Mouse (Mus musculus): ENCODE measurements at regions not wholly inside any gene's neighbourhood (a gene's known extent, or its start where the extent isn't known, plus 50 kb on each side); places are given as distances from the start of the nearest gene placed in this dataset.

GRCm38 (mm10) chr1:190448263-190448662, 277.7 kb upstream of the Prox1 start:
- H3K27ac ChIP-seq (replicated peaks) = no peak overlapping the region
- H3K4me2 ChIP-seq = no peak overlapping the region
- H3K4me3 ChIP-seq (replicated peaks) = no peak overlapping the region
- no peaks in the 10 kb centered on the region for H3K4me1 ChIP-seq
- ATAC-seq (ENCODE audit: low FRiP score) = no peak
- H3K27me3 ChIP-seq (replicated peaks) = 0 out of 2 replicates have a peak, but pooled peaks cover 4% of the 10 kb centered on the region
- H3K9ac ChIP-seq (replicated peaks) = no peak overlapping the region
- H3K36me3 ChIP-seq = no peaks in the 10 kb centered on the region
- no peaks in the 10 kb centered on the region for H3K9me3 ChIP-seq (replicated peaks)
- 32% methylated on average over 8 of the region's 8 CpGs for WGBS

GRCm38 (mm10) chr1:190447253-190447652, 276.7 kb upstream of the Prox1 start:
- Histone ChIP-seq H3K27me3 (replicated peaks) (0 out of 2 replicates have a peak, but pooled peaks cover 4% of the 10 kb centered on the region), H3K9me3 (replicated peaks) (no peaks in the 10 kb centered on the region), H3K9ac (replicated peaks) (no peak overlapping the region), H3K36me3 (no peaks in the 10 kb centered on the region), H3K4me1 (no peaks in the 10 kb centered on the region), H3K27ac (replicated peaks) (no peak overlapping the region), H3K4me3 (replicated peaks) (no peak overlapping the region), H3K4me2 (no peak overlapping the region)
- WGBS = 86% methylated on average over 7 of the region's 7 CpGs
- no peak for ATAC-seq (ENCODE audit: low FRiP score)

DNA sequence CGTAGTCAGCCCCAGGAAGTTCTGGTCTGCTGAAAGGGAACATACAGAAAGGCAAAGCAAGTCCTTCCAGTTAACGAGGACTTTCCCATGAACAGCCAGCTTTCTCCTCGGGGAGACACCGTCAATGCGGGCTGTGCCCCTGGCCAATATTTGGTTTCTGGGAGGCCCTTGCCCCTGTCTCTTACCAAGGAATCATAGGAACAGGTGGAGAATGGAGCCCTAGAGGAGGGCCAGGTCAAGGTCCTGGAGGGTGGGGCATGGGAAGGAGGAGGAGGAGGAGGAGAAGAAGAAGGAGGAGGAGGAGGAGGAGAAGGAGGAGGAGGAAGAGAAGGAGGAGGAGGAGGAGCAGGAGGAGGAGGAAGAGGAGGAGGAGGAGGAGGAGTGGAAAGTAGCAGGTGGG, 276.2 kb upstream of the Prox1 start:
- H3K4me3 ChIP-seq (replicated peaks) = no peak overlapping the region
- no peak overlapping the region for H3K27ac ChIP-seq (replicated peaks)
- no peak overlapping the region for H3K4me2 ChIP-seq
- 0 out of 2 replicates have a peak, but pooled peaks cover 4% of the 10 kb centered on the region for H3K27me3 ChIP-seq (replicated peaks)
- no peaks in the 10 kb centered on the region for H3K9me3 ChIP-seq (replicated peaks)
- H3K4me1 ChIP-seq = no peaks in the 10 kb centered on the region
- no peaks in the 10 kb centered on the region for H3K36me3 ChIP-seq
- no peak for ATAC-seq (ENCODE audit: low FRiP score)
- H3K9ac ChIP-seq (replicated peaks) = no peak overlapping the region
- 81% methylated on average over 5 of the region's 5 CpGs for WGBS

GRCm38 (mm10) chr1:190444366-190444765, 273.9 kb upstream of the Prox1 start:
- Histone ChIP-seq H3K9me3 (replicated peaks) (no peaks in the 10 kb centered on the region), H3K4me1 (no peaks in the 10 kb centered on the region), H3K4me3 (replicated peaks) (no peak overlapping the region), H3K36me3 (no peaks in the 10 kb centered on the region), H3K27ac (replicated peaks) (no peak overlapping the region), H3K4me2 (no peak overlapping the region), H3K27me3 (replicated peaks) (0 out of 2 replicates have a peak, but pooled peaks cover 4% of the 10 kb centered on the region), H3K9ac (replicated peaks) (no peak overlapping the region)
- 61% methylated on average over 9 of the region's 9 CpGs for WGBS
- ATAC-seq (ENCODE audit: low FRiP score) = no peak

DNA sequence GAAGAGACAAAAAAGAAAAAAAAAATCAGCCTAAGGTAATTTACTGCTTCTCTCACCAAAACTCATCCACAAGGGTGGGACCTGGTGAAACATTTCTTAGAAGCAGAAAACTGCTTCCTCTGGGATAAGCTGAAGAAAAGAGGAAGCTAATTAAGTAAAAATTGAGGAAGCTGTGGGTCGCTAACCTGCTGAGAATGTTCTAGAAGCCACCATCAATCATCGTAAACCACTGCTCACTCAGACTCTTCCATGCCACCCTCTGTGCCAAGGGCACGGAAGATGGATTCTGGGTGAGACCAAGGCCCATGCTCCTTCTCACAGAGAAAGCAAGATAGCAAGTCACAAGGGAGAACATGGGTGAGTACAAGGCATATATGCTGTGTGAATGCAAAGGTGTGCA, 272.7 kb upstream of the Prox1 start:
- Histone ChIP-seq H3K27me3 (replicated peaks) (0 out of 2 replicates have a peak, but pooled peaks cover 4% of the 10 kb centered on the region), H3K4me3 (replicated peaks) (no peak overlapping the region), H3K4me1 (no peaks in the 10 kb centered on the region), H3K9ac (replicated peaks) (no peak overlapping the region), H3K36me3 (no peaks in the 10 kb centered on the region), H3K9me3 (replicated peaks) (no peaks in the 10 kb centered on the region), H3K27ac (replicated peaks) (no peak overlapping the region), H3K4me2 (no peak overlapping the region)
- no peak for ATAC-seq (ENCODE audit: low FRiP score)
- WGBS = 72% methylated on average over 3 of the region's 3 CpGs

GRCm38 (mm10) chr1:190442166-190442565, 271.7 kb upstream of the Prox1 start:
- 74% methylated on average over 4 of the region's 4 CpGs for WGBS
- H3K27me3 ChIP-seq (replicated peaks) = no peaks in the 10 kb centered on the region
- no peaks in the 10 kb centered on the region for H3K9me3 ChIP-seq (replicated peaks)
- no peaks in the 10 kb centered on the region for H3K36me3 ChIP-seq
- no peak overlapping the region for H3K9ac ChIP-seq (replicated peaks)
- no peak overlapping the region for H3K4me2 ChIP-seq
- H3K4me1 ChIP-seq = no peaks in the 10 kb centered on the region
- no peak overlapping the region for H3K4me3 ChIP-seq (replicated peaks)
- no peak for ATAC-seq (ENCODE audit: low FRiP score)
- H3K27ac ChIP-seq (replicated peaks) = no peak overlapping the region

DNA sequence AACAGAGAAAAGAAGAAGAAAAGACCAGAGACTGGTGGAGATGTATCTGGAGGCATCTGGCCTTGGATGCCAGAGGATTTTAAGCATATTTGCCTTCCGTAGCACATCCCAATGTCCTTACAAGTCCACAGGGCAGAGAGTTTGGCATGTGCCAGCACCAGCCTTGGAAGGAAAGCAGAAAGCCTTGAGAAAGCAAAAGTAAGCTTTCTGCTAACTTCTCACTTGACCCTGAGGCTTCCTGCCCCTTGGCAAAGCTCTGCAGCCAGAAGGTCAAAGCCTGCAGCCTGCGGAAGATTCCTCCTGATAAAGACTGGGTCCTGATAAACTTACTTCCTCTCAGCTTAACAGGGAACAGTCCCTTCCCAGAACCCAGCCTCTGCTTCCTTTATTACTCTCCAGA, 268.3 kb upstream of the Prox1 start:
- Histone ChIP-seq H3K27me3 (replicated peaks) (no peaks in the 10 kb centered on the region), H3K36me3 (no peaks in the 10 kb centered on the region), H3K27ac (replicated peaks) (no peak overlapping the region), H3K9me3 (replicated peaks) (no peaks in the 10 kb centered on the region), H3K4me3 (replicated peaks) (no peak overlapping the region), H3K9ac (replicated peaks) (no peak overlapping the region), H3K4me1 (no peaks in the 10 kb centered on the region), H3K4me2 (no peak overlapping the region)
- no peak for ATAC-seq (ENCODE audit: low FRiP score)
- 84% methylated on average over 2 of the region's 2 CpGs for WGBS

GRCm38 (mm10) chr1:190422874-190423273, 252.4 kb upstream of the Prox1 start:
- no peaks in the 10 kb centered on the region for H3K9me3 ChIP-seq (replicated peaks)
- H3K36me3 ChIP-seq = no peaks in the 10 kb centered on the region
- ATAC-seq (ENCODE audit: low FRiP score) = no peak
- H3K27ac ChIP-seq (replicated peaks) = no peak overlapping the region
- WGBS = 47% methylated on average over 9 of the region's 9 CpGs
- H3K4me1 ChIP-seq = no peaks in the 10 kb centered on the region
- H3K9ac ChIP-seq (replicated peaks) = no peak overlapping the region
- H3K4me2 ChIP-seq = no peak overlapping the region
- H3K27me3 ChIP-seq (replicated peaks) = no peaks in the 10 kb centered on the region
- no peak overlapping the region for H3K4me3 ChIP-seq (replicated peaks)

DNA sequence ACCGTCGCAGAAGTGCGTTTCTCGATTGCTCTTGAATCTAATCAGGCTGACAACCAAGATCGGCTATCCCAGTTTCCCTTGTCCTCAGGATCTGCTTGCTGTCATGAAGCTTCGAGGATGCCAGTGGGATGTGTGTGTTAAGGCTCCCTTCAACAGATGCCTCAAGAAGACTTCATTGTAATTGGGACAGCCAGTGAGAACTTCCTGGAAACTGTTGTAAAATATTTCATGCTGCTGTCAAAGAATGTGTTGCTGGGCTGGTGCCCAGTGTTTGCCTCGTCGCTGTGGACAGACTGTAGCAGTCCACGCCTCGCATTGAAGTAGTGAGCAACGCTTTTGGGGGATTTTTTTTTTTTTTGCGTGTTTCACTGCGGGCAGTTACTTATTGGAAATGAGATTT, 249.2 kb upstream of the Prox1 start:
- no peak overlapping the region for H3K4me2 ChIP-seq
- no peak overlapping the region for H3K4me3 ChIP-seq (replicated peaks)
- no peaks in the 10 kb centered on the region for H3K27me3 ChIP-seq (replicated peaks)
- ATAC-seq (ENCODE audit: low FRiP score) = no peak
- no peaks in the 10 kb centered on the region for H3K4me1 ChIP-seq
- H3K27ac ChIP-seq (replicated peaks) = no peak overlapping the region
- WGBS = 77% methylated on average over 13 of the region's 13 CpGs
- no peaks in the 10 kb centered on the region for H3K36me3 ChIP-seq
- no peaks in the 10 kb centered on the region for H3K9me3 ChIP-seq (replicated peaks)
- H3K9ac ChIP-seq (replicated peaks) = no peak overlapping the region

DNA sequence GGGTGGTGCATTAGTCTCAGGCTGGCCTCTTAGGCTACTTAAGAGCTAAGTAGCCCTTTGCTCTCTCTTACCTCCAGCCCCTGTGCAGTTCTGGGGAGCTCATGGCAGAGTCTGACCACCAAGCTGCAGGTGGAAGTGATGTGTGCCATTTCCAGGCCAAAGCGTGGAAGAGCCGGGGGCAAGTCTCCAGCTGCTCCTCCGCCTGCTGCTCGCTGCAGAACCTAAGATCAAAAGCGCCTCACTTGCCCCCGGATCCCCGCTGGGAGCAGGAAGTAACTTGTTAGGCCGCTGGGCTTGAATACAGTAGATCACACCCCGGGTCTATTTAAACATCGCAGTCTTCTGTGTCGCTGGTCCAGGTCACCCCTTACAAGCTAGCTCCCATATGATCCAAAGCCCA, 246.8 kb upstream of the Prox1 start:
- Histone ChIP-seq H3K4me1 (no peaks in the 10 kb centered on the region), H3K4me2 (no peak overlapping the region), H3K36me3 (no peaks in the 10 kb centered on the region), H3K27me3 (replicated peaks) (no peaks in the 10 kb centered on the region), H3K4me3 (replicated peaks) (no peak overlapping the region), H3K27ac (replicated peaks) (no peak overlapping the region), H3K9ac (replicated peaks) (no peak overlapping the region), H3K9me3 (replicated peaks) (no peaks in the 10 kb centered on the region)
- 11% methylated on average over 11 of the region's 11 CpGs for WGBS
- no peak for ATAC-seq (ENCODE audit: low FRiP score)

DNA sequence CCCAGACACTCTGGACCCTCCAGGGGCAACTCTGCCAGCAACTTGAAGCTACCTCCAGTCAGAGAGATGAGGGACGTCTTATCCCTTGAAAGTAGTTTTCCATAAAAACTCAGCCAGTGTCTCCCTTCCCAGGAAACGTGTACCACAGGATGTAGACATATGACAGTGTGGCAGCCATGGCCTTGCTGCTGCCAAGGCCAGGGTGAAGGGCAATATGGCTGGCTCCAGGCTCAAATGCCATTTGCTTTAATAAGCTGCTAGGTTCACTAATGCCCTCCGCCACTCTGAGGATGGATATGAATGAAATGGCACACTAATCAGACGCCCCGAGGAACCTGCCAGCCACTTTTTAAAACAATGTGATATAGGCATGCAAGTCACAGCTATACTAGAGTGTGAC, 241.2 kb upstream of the Prox1 start:
- 81% methylated on average over 5 of the region's 5 CpGs for WGBS
- H3K4me2 ChIP-seq = no peak overlapping the region
- H3K4me3 ChIP-seq (replicated peaks) = no peak overlapping the region
- no peak overlapping the region for H3K9ac ChIP-seq (replicated peaks)
- H3K9me3 ChIP-seq (replicated peaks) = no peaks in the 10 kb centered on the region
- no peaks in the 10 kb centered on the region for H3K27me3 ChIP-seq (replicated peaks)
- no peaks in the 10 kb centered on the region for H3K4me1 ChIP-seq
- ATAC-seq (ENCODE audit: low FRiP score) = no peak
- no peaks in the 10 kb centered on the region for H3K36me3 ChIP-seq
- no peak overlapping the region for H3K27ac ChIP-seq (replicated peaks)

DNA sequence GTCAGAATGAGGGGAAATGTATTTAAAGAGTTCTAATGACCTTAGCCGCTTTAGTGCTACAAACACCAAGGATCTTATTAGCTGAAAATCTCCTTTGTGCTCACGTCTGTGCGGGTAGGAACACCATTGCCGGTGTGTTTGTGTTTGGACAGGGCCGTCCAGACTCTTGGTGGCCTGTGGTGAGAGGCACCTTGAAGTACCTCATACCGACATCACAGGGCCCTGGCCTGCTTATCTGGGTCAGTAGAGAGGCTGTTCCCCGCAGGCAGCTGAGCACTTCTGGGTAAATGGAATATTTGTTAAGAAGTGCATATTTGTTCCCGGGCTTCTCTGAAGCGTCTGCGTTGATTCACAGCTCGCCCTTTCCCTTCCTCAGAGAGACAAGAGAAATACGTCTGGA, 232.8 kb upstream of the Prox1 start:
- no peak for ATAC-seq (ENCODE audit: low FRiP score)
- Histone ChIP-seq H3K36me3 (no peaks in the 10 kb centered on the region), H3K27ac (replicated peaks) (no peak overlapping the region), H3K9ac (replicated peaks) (no peak overlapping the region), H3K4me1 (no peaks in the 10 kb centered on the region), H3K4me3 (replicated peaks) (no peak overlapping the region), H3K9me3 (replicated peaks) (no peaks in the 10 kb centered on the region), H3K4me2 (no peak overlapping the region), H3K27me3 (replicated peaks) (no peaks in the 10 kb centered on the region)
- WGBS = 76% methylated on average over 12 of the region's 12 CpGs

DNA sequence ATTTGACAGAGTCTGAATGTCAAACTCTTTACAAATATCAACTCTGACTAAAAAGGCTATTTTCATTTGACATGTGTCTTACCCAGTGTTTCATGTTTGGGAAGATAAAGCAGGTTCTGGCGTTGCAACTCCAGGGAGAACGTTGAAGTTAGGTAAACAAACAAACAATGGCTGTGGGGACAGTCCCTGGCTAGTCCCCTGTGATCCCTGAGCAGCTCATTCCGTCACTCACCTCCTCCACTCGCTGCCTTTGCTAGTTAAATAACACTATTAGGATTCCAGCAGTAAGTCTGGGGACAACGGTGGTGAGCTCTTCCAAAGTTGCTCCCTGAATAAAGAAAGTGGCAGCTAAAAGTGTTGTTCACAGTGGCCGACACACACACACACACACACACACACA, 227.8 kb upstream of the Prox1 start:
- Histone ChIP-seq H3K36me3 (no peaks in the 10 kb centered on the region), H3K27me3 (replicated peaks) (no peaks in the 10 kb centered on the region; the same call in 1 of the 2 replicates), H3K9me3 (replicated peaks) (no peaks in the 10 kb centered on the region), H3K27ac (replicated peaks) (no peak overlapping the region), H3K4me2 (no peak overlapping the region), H3K4me3 (replicated peaks) (no peak overlapping the region), H3K9ac (replicated peaks) (no peak overlapping the region), H3K4me1 (no peaks in the 10 kb centered on the region)
- WGBS = 68% methylated on average over 6 of the region's 6 CpGs
- ATAC-seq (ENCODE audit: low FRiP score) = no peak
